In the genomic region with DNA sequence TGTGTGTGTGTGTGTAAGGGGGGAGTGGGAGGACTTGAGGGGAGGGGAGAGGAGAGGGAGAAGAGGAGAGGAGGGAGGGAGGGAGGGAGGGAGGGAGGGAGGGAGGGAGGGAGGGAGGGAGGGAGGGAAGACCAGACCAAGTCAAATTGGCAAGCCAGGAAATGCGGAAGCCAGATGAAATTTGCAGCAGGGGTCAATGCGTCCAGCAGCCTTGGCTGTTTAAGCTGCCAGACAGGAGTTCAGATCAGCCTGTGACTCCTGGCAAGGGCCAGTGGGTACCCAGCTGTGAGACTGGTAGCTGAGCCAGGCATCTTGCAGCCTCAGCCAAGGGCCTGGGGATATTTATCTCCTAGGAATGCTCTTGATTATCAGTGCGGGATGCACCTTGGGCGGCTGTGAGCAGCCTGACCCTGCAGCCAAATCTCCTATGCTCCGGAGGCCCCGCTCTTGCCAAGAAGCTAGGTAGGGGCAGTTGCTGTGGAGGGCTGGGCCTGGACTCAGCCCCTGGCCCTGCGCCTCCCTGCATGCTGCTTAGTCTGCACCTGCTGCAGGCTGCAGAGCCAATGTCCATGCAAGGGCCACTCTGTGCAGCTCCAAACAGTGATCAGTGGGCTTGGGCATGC, we compare ENCODE assay signal across 12 mouse cellular contexts. TPM values are rescaled to one million over a fixed set of nuclear protein-coding genes. Genes with fewer than 3 reads are reported as not detected.
DNase-seq lines count a peak whose midpoint lies in the region; ATAC-seq and TF ChIP-seq lines count a peak whose summit lies in the region.
"Had no signal": no experiment of that assay in that cellular context is flagged by ENCODE, and none has a peak within 500 bp of the region (broad histone marks: within the 10 kb centered on the region; RNA-seq: fewer than 3 reads in every experiment).

No protein-coding gene starts in this region.

- no peak for TF ChIP-seq CTCF in embryonic fibroblast, embryonic 13.5 days (IDR thresholded peaks at IDR 0.05; ENCODE audit: borderline replicate concordance, insufficient read depth, low read length)

- no peaks in the 10 kb centered on the region for H3K27me3 ChIP-seq in hindbrain, embryonic 15.5 days
- H3K27me3 ChIP-seq in hindbrain, embryonic 10.5 days (ENCODE audit: insufficient read depth, poor library complexity, severe bottlenecking): peaks cover 75% of the 10 kb centered on the region

- no peaks in the 10 kb centered on the region for H3K9me3 ChIP-seq in hindbrain, embryonic 15.5 days
- H3K9me3 ChIP-seq in hindbrain, embryonic 10.5 days: no peaks in the 10 kb centered on the region

- peak; percentile 47 for ATAC-seq in hindbrain, embryonic 15.5 days (ENCODE audit: low FRiP score, low read depth)
- ATAC-seq in inflammation-experienced regulatory T-cells, adult 6 months: no peak

- no peak for DNase-seq in hindbrain, embryonic 10.5 days (ENCODE audit: low spot score)
- DNase-seq in 3T3-L1 (ENCODE audit: low read depth, low spot score) (peak; percentile 65), adipocyte (ENCODE audit: low spot score) (peak; percentile 71)
- DNase-seq in adrenal gland, postnatal 25 days: no peak
- DNase-seq in spleen, postnatal 10 days (ENCODE audit: low spot score in 2 of 2): no peak
- DNase-seq: kidney, adult 8-10 months; liver had no signal

- H3K36me3 ChIP-seq in hindbrain, embryonic 15.5 days: no peaks in the 10 kb centered on the region
- no peaks in the 10 kb centered on the region for H3K36me3 ChIP-seq in hindbrain, embryonic 10.5 days

- H3K4me2 ChIP-seq in hindbrain, embryonic 15.5 days: no peak overlapping the region

- 35% methylated on average over 7 of the region's 7 CpGs for WGBS in hindbrain, embryonic 15.5 days
- 50% methylated on average over 7 of the region's 7 CpGs for WGBS in hindbrain, embryonic 10.5 days

- no peak for TF ChIP-seq POLR2A in embryonic fibroblast, embryonic 13.5 days (IDR thresholded peaks at IDR 0.05; ENCODE audit: low read depth, low read length)

- H3K4me3 ChIP-seq in hindbrain, embryonic 15.5 days: no peak overlapping the region
- H3K4me3 ChIP-seq in hindbrain, embryonic 10.5 days: no peak overlapping the region
- H3K4me3 ChIP-seq in embryonic fibroblast, embryonic 13.5 days (ENCODE audit: insufficient read depth, low read length): no peak overlapping the region
- H3K4me3 ChIP-seq: erythroblast, embryonic 14.5 days had no signal

- peak overlapping the region; percentile 31; the same call in 1 of the 2 replicates for H3K27ac ChIP-seq in hindbrain, embryonic 15.5 days (replicated peaks)
- no peak overlapping the region for H3K27ac ChIP-seq in hindbrain, embryonic 10.5 days
- peak overlapping the region; percentile 79; the same call in 1 of the 2 replicates for H3K27ac ChIP-seq in embryonic fibroblast, embryonic 13.5 days (ENCODE audit: insufficient read depth, low read length)

- peaks cover 31% of the 10 kb centered on the region for H3K4me1 ChIP-seq in hindbrain, embryonic 15.5 days (replicated peaks)
- peaks cover 74% of the 10 kb centered on the region for H3K4me1 ChIP-seq in hindbrain, embryonic 10.5 days (replicated peaks)
- H3K4me1 ChIP-seq in embryonic fibroblast, embryonic 13.5 days (ENCODE audit: control insufficient read depth, insufficient read depth, low read length): peaks cover 36% of the 10 kb centered on the region

- no peak overlapping the region for H3K9ac ChIP-seq in hindbrain, embryonic 15.5 days

RNA-seq across cellular contexts. Expression of a gene that starts 9.5 kb away (rescaled TPM):
- polyA plus RNA-seq in hindbrain, embryonic 15.5 days (2015; fragmentation: Nextera tagmentation; extraction: Ambion mirVana): 2.8 and 3.5 TPM in 2 replicates
- polyA plus RNA-seq in hindbrain, embryonic 10.5 days (2016; fragmentation: Nextera tagmentation; extraction: Ambion mirVana): 2.4 and 2.6 TPM in 2 replicates
- 101 and 119 TPM in 2 replicates for polyA plus RNA-seq in embryonic fibroblast, embryonic 13.5 days (2011; ENCODE audit: insufficient read length, low read depth, missing spikeins)
- total RNA-seq in adrenal gland, postnatal 25 days (2021): 5.5 and 8.0 TPM in 2 replicates
- polyA plus RNA-seq in inflammation-experienced regulatory T-cells, adult 6 months (2017; shearing (Covaris generic)): under 1 TPM in 1 of 3 experiments, not detected in 2; 0.10 TPM
- total RNA-seq: MEL had no signal
- polyA plus RNA-seq: erythroblast, embryonic 14.5 days had no signal

Comparison
In these comparisons a context has a peak if more than half of its experiments do, and no peak if none do; other contexts are left out.
1. DNase-seq: peak in 3T3-L1 (single experiment) and adipocyte (single experiment); none in hindbrain, embryonic 10.5 days (single experiment), adrenal gland, postnatal 25 days (single experiment) and spleen, postnatal 10 days (0 of 2).
2. RNA of a gene that starts 9.5 kb away (polyA plus RNA-seq): 101 to 119 TPM in embryonic fibroblast, embryonic 13.5 days; 2.8 to 3.5 TPM in hindbrain, embryonic 15.5 days, 2.4 to 2.6 TPM in hindbrain, embryonic 10.5 days and 0.10 TPM in inflammation-experienced regulatory T-cells, adult 6 months; every median in the first group is over 10 times any median in the second.